Mouse (Mus musculus): ENCODE measurements at regions not wholly inside any gene's neighbourhood (a gene's known extent, or its start where the extent isn't known, plus 50 kb on each side); places are given as distances from the start of the nearest gene placed in this dataset.

GRCm38 (mm10) chr2:48545679-48546078, 268.2 kb upstream of the Acvr2a start:
- DNase-seq = no peak

GRCm38 (mm10) chr2:48546194-48546593, 267.7 kb upstream of the Acvr2a start:
- no peak for DNase-seq

GRCm38 (mm10) chr2:48556600-48556999, 257.3 kb upstream of the Acvr2a start:
- no peak for DNase-seq

GRCm38 (mm10) chr2:48557123-48557522, 256.8 kb upstream of the Acvr2a start:
- no peak for DNase-seq

- no peak for DNase-seq
Observed at GRCm38 (mm10) chr2:48558641-48559040, 255.3 kb upstream of the Acvr2a start.

GRCm38 (mm10) chr2:48563636-48564035, 250.3 kb upstream of the Acvr2a start:
- DNase-seq = no peak

GRCm38 (mm10) chr2:48564170-48564569, 249.7 kb upstream of the Acvr2a start:
- no peak for DNase-seq

- no peak for DNase-seq
Observed at GRCm38 (mm10) chr2:48567871-48568270, 246.0 kb upstream of the Acvr2a start.

- DNase-seq = no peak
Observed at GRCm38 (mm10) chr2:48586162-48586830, 227.6 kb upstream of the Acvr2a start.

GRCm38 (mm10) chr2:48586831-48587169, 227.1 kb upstream of the Acvr2a start:
- DNase-seq = no peak

- no peak for DNase-seq
Observed at GRCm38 (mm10) chr2:48589709-48590108, 224.2 kb upstream of the Acvr2a start.

GRCm38 (mm10) chr2:48597793-48598583, 215.9 kb upstream of the Acvr2a start:
- no peak for DNase-seq

- no peak for DNase-seq
Observed at GRCm38 (mm10) chr2:48599367-48599766, 214.5 kb upstream of the Acvr2a start.

GRCm38 (mm10) chr2:48601855-48602254, 212.1 kb upstream of the Acvr2a start:
- no peak for DNase-seq

GRCm38 (mm10) chr2:48609466-48609865, 204.4 kb upstream of the Acvr2a start:
- DNase-seq = no peak

GRCm38 (mm10) chr2:48612251-48612650, 201.7 kb upstream of the Acvr2a start:
- no peak for DNase-seq

GRCm38 (mm10) chr2:48617141-48617699, 196.7 kb upstream of the Acvr2a start:
- DNase-seq = no peak

- DNase-seq = no peak
Observed at GRCm38 (mm10) chr2:48619042-48619441, 194.9 kb upstream of the Acvr2a start.

- DNase-seq = no peak
Observed at GRCm38 (mm10) chr2:48620815-48621214, 193.1 kb upstream of the Acvr2a start.

GRCm38 (mm10) chr2:48622316-48622715, 191.6 kb upstream of the Acvr2a start:
- DNase-seq = no peak

- DNase-seq = no peak
Observed at GRCm38 (mm10) chr2:48624040-48624439, 189.9 kb upstream of the Acvr2a start.

GRCm38 (mm10) chr2:48624461-48624860, 189.4 kb upstream of the Acvr2a start:
- DNase-seq = no peak

- no peak for DNase-seq
Observed at GRCm38 (mm10) chr2:48627011-48627410, 186.9 kb upstream of the Acvr2a start.

Measured in cerebellum, adult 11-12 months (tissue).